Mouse (Mus musculus) liver, adult 2 months (tissue): Measurements from ENCODE around the gene Kdm2b.

Source experiments
- CTCF ChIP-seq: fragments of 200-500 bp; IDR thresholded peaks from 2 replicates; pipeline ENCODE4 v1.5.1; 2011; ENCODE audit warnings: low read depth, low read length, control low read depth
- POLR2A ChIP-seq: fragments of 200-500 bp; IDR thresholded peaks from 2 replicates; pipeline ENCODE4 v1.6.1; 2011; ENCODE audit warnings: low read length, control low read depth; ENCODE audit not compliant: insufficient read depth; ENCODE audit errors: extremely low read depth

- TF ChIP-seq CTCF (no peak), POLR2A (no peak)
These were observed 126.6 kb downstream of the Kdm2b start for GRCm38 (mm10) chr5:122863053-122863452.
